Mouse (Mus musculus): ENCODE results near the gene Lmo7. TPM values are rescaled to one million over a fixed set of nuclear protein-coding genes. Genes with fewer than 3 reads are reported as not detected.

Gene Lmo7
- total RNA-seq, 2 experiments from 2014 or later = 30.4 to 35.5 TPM

DNA sequence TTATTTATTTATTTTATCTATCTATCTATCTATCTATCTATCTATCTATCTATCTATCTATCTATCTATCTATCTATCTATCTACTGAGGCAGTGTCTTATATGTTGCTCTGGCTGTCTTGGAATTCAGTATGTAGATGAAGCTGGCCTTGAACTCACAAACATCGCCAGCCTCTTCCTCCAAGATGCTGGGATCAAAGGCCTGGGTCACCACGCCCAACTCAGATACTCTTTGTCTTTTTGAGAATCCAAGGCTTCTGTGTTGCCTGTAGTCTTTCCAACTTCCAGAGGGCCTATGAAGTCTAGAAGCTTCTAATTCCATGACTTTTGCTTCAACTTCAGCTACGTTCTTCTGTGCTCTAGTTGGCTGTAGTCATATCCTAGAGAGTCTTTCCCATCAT, 48.7 kb downstream of the Lmo7 start:
- no peak for DNase-seq

DNA sequence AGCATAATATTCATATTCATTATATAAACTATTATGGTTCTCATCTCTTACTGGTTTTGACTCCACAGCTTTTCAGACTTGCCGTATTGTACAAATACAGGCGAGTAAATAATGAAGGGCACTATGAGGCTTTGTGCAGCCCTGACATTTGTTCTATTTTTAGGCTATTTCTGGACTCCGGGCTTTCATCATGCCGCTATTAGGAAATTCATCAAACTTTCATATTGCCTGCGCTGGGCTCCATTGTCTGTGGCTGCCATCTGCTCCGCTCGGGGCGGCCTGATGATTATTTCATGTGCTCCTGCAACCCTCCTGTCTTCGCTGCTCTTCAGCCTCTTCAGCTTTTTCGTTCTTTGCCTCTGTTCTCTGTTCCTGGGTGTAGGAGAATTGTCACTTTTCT, 50.3 kb downstream of the Lmo7 start:
- peak; percentile 14 for DNase-seq

DNA sequence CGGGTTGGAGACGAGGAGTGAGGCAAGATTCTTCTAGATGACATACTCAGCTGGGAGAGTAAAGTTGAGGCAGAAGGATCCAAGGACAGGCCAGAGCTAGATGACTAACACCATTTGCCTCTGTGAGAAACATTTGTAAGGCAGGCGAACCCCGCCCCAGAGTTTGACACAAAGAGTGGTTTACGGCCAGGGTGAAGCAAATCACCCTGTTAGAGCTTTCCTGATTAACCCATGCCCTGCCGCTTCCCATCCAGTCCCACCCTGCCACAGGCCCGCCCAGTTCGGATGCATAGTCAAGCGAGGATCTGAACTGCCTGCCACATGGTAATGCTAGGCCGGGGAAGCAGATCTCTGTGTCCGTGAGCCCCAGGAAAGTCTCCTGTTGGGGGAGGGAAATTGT, 51.5 kb downstream of the Lmo7 start:
- no peak for DNase-seq

GRCm38 (mm10) chr14:101781943-101782510, 52.3 kb downstream of the Lmo7 start:
- peak; percentile 48 for DNase-seq

DNA sequence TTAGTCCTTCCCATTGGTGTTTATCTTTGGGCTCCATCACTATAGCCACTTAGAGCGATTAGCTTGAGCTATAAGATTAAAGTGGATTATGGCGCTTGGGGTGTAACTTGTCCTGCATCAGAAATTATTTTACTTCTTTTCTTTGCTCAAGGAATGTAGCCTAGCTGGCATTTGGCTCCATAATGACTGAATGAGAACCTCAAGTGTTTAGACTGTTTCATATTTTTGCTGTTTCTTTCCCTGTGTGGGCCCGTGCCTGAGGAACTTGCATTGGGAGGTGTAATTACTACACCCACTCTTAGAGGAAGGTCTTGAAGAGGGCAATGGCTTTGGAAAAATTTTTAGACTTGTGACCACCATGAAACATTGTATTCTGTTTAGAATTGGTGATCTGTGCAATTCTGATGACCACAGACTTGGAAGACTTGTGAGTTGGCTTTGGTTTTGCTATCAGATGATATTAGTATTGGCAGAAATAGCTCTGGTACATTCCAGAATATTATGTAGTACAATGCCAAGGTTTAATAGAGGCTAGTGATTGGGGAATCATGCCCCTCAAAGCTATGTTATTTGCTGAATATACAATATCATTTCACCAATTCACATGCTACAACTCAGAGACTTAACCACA, 54.7 kb downstream of the Lmo7 start:
- no peak for DNase-seq

- DNase-seq = peak; percentile 53
Observed at GRCm38 (mm10) chr14:101787903-101788302, 58.1 kb downstream of the Lmo7 start.

GRCm38 (mm10) chr14:101788475-101788874, 58.7 kb downstream of the Lmo7 start:
- no peak for DNase-seq

- no peak for DNase-seq
Observed at GRCm38 (mm10) chr14:101794553-101795177, 64.9 kb downstream of the Lmo7 start.

DNA sequence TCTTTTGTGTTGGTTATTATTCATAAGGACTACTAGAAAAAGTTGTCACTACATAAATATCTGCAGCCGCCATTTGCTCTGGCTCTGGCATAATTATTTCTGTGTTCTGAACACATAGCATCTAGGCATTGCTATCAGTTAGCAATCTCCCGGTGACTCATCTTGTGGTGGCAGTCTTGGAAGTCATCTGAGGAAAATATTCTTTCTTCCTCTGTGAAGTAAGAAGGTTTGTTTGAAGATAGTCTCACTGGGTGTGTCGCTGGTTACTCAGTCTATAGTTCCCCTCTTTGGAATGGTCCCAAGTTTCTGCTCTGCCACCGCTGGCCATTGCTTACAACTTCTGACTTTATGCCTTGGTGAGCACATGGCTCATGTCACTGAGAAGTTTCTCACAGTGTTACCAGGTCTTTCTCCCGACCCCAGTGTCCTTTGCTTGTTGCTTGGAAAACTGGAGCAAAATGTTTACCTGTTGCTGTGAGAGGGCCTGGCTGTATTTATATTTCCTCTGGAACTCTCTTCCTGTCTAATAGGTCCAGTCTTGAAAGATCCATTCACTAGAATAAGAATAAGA, 68.3 kb downstream of the Lmo7 start:
- DNase-seq = no peak

- DNase-seq = no peak
Observed at GRCm38 (mm10) chr14:101798766-101799165, 69.0 kb downstream of the Lmo7 start.

- DNase-seq = no peak
Observed at GRCm38 (mm10) chr14:101801674-101802073, 71.9 kb downstream of the Lmo7 start.

DNA sequence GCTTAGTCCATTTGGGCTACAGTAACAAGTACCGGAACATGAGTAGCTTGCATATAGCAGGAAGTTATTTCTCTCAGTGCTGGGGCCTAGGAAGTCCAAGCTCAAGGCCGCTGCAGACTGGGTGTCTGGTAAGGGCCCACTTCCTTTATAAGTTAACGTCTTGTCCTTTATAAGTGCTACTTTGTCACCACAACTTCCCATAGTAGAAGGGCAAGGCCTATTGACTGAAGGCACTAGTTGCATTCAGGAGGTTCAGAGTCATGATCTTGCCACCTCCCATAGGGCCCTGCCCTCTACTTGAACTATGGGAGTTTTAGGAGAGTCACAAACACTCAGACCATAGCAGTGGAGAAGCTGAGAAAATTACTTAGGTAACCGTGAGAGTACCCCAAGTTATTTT, 74.4 kb downstream of the Lmo7 start:
- DNase-seq = no peak

- no peak for DNase-seq
Observed at GRCm38 (mm10) chr14:101804562-101805327, 75.0 kb downstream of the Lmo7 start.

- DNase-seq = no peak
Observed at GRCm38 (mm10) chr14:101805328-101805697, 75.6 kb downstream of the Lmo7 start.

DNA sequence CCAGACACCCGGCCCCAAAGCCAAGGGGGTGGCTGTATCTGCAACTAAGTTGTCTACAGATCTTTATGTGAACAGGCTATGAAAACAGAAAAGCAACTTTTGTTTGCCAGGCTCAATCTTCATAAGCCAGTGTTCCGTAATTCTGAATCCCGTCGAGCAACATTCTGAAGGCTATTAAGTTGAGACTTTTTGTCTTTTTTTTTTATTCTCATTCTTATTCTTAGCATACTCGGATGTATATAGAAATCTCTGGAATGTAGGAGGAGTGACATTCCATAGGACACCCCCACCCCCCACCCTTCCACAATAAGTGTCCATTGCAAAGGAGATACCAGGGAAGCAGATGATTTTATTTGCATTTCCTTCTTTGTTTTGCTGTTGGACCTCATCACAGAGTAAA, 76.3 kb downstream of the Lmo7 start:
- no peak for DNase-seq

DNA sequence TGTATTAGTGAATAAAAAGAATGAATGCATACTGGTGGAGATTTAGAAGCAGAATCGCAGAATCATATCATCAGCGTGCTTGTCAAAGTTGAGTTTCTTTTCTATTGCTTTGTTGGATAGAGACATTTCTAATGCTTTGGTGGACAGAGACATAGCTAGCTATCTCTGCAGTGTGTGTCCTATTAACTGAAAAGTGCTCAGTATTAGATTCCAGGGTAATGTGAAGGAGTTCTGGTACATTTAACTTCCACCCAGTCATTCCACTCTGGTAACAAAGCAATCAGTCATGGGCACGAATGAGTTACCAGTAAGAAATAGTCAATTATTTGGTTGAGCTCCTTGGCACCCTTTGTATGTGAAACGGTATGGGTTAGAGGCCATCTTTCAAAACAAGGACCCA, 76.8 kb downstream of the Lmo7 start:
- DNase-seq = no peak

DNA sequence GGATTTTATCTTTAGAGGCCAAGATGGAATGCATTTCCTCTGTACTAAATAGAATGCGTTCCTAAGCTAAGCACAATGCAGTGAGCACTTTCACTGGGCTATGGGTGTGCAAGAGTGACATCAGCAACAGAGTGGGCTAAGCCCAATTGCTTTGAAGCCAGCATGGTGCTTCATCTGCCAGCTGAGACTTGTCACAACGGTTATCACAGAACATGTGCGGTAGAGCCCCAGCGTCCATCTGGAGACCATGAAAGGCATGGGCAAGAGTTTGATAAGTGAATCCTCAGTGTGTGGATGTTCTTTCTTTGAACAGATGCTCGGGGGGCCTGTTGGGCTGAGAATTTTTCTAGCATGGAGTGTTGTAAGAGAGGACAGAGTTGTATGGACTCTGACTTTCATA, 86.7 kb downstream of the Lmo7 start:
- no peak for DNase-seq

- peak; percentile 39 for DNase-seq
Observed at GRCm38 (mm10) chr14:101822390-101822789, 92.6 kb downstream of the Lmo7 start.

DNA sequence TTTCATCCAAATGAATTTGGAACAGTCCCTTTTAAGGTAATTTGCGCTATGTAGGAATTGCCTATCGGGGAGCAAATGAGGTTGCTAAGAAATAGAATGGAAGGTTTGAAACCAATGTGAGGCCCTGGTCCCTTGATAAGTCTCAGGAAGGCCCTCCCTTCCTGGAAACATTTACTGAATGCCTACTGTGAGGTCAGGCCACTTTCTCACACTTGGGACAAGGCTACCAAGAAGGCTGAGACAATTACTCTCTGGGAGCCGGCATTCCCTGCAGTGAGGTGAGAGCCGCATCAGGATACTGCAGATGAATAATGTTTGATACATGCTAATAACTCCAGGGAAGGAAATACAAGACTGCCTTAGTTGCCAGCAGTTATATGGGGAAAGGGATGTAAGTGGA, 93.1 kb downstream of the Lmo7 start:
- no peak for DNase-seq

- no peak for DNase-seq
Observed at GRCm38 (mm10) chr14:101829676-101830075, 99.9 kb downstream of the Lmo7 start.

GRCm38 (mm10) chr14:101830116-101830515, 100.4 kb downstream of the Lmo7 start:
- DNase-seq = no peak

DNA sequence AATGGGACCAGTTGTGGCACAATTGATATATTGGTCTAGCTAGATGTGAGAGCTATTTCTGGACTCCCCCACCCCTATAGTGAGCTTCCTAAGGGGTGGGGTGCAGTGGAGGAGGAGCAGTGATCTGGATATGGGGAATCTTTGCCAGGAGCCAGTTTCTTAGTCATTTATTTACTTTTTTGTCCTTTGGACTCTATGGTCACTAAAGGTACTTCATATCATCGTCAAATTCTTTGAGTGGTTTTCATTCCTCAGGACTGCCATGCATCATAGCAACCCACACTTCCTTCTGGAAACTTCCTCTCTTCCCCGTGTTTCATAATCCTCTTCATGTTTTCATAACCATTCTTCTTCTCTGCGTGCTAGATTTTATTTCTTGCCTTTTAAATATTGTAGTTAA, 104.4 kb downstream of the Lmo7 start:
- DNase-seq = no peak

- no peak for DNase-seq
Observed at GRCm38 (mm10) chr14:101836401-101836800, 106.6 kb downstream of the Lmo7 start.
